Mouse (Mus musculus): Measurements from ENCODE around the gene Anp32e.
"Not testable (repeated sequence)": the region's sequence is repeated elsewhere in the genome, so short reads cannot be mapped to it uniquely, and the experiment has no call there.

The Anp32e gene

GRCm38 (mm10) chr3:95904568-95904967, 24.5 kb upstream of the Anp32e start, which contains the start of gene Car14:
Gene Car14 (minus strand): TSS chr3:95904691.
- no peak for DNase-seq

- DNase-seq, result no peak
Observed at GRCm38 (mm10) chr3:95905146-95905939, 23.7 kb upstream of the Anp32e start.

GRCm38 (mm10) chr3:95905940-95906492, 23.0 kb upstream of the Anp32e start:
- DNase-seq, result no peak

GRCm38 (mm10) chr3:95906860-95907259, 22.2 kb upstream of the Anp32e start:
- DNase-seq, result no peak

GRCm38 (mm10) chr3:95907613-95908012, 21.4 kb upstream of the Anp32e start:
- DNase-seq, result no peak

GRCm38 (mm10) chr3:95914706-95915105, 14.3 kb upstream of the Anp32e start:
- DNase-seq, result no peak

GRCm38 (mm10) chr3:95916760-95917159, 12.3 kb upstream of the Anp32e start:
- no peak for DNase-seq

GRCm38 (mm10) chr3:95920532-95920931, 8.5 kb upstream of the Anp32e start:
- not testable (repeated sequence) for DNase-seq

GRCm38 (mm10) chr3:95923429-95923828, 5.6 kb upstream of the Anp32e start:
- not testable (repeated sequence) for DNase-seq

GRCm38 (mm10) chr3:95924185-95924584, 4.9 kb upstream of the Anp32e start:
- DNase-seq, result no peak

GRCm38 (mm10) chr3:95925087-95925486, 4.0 kb upstream of the Anp32e start:
- DNase-seq, result no peak

GRCm38 (mm10) chr3:95928261-95928657, 787 bp upstream of the Anp32e start:
- no peak for DNase-seq

GRCm38 (mm10) chr3:95929581-95930470, 780 bp downstream of the Anp32e start:
- DNase-seq, result peak; percentile 47

GRCm38 (mm10) chr3:95930471-95930789, 1.4 kb downstream of the Anp32e start:
- no peak for DNase-seq

GRCm38 (mm10) chr3:95931471-95931870, 2.4 kb downstream of the Anp32e start:
- no peak for DNase-seq

- no peak for DNase-seq
Observed at GRCm38 (mm10) chr3:95932157-95932556, 3.1 kb downstream of the Anp32e start.

GRCm38 (mm10) chr3:95932566-95932965, 3.5 kb downstream of the Anp32e start:
- no peak for DNase-seq

GRCm38 (mm10) chr3:95933111-95933750, 4.2 kb downstream of the Anp32e start:
- no peak for DNase-seq

GRCm38 (mm10) chr3:95934448-95934847, 5.4 kb downstream of the Anp32e start:
- no peak for DNase-seq

- no peak for DNase-seq
Observed at GRCm38 (mm10) chr3:95938217-95938616, 9.2 kb downstream of the Anp32e start.

- no peak for DNase-seq
Observed at GRCm38 (mm10) chr3:95938835-95939234, 9.8 kb downstream of the Anp32e start.

GRCm38 (mm10) chr3:95942749-95943148, 13.7 kb downstream of the Anp32e start:
- DNase-seq, result no peak

- DNase-seq, result no peak
Observed at GRCm38 (mm10) chr3:95943226-95943625, 14.2 kb downstream of the Anp32e start.
